Mouse (Mus musculus): ENCODE measurements around the gene Gm20388. TPM values are rescaled to one million over a fixed set of nuclear protein-coding genes. Genes with fewer than 3 reads are reported as not detected.

The Gm20388 gene
- polyA plus RNA-seq, 1 experiment from 2014 or later = 7.4 TPM

DNA sequence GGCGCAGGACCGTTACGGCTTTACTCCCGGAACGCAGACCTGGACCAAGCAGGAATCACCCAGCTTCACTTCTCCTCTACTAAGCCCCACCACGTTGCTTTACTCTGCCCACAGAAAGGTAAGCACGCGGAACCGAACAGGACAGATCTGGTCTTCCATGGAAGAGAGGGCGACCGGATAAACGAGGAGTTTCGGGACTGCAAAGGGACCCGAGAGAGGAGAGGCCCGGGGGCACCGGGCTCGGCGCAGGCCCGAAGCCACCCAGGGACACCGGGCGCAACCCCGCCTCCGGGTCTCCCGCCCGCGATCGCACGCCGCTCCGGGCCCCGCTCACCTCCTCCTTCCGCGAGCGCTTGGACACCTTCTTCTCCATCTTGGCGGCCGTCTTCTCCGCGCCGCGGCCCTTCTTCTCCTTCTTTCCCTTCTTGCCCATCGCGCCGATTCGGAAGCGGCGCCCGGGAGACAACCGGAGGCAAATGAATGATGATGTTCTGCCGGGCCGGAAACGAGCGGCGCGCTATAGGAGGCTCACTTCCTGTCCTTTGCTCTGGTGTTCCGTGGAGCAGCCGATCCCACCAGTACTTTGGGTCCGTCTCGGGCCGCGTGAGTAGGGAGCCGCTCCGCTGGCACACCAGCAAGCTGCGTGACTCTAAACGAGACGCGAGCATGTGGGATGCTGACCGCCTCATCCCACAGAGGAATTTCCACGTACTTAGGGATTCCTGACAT, 1918.6 kb downstream of the Gm20388 start, which contains the start of gene Klhdc4:
Klhdc4 (minus strand) TSS at position 522 of the 729 bp plus-strand sequence.
- Histone ChIP-seq H3K36me3 (ENCODE audit: control insufficient read depth, insufficient read depth, low read length) (no peaks in the 10 kb centered on the region), H3K9me3 (replicated peaks; ENCODE audit: control insufficient read depth, low read length) (no peaks in the 10 kb centered on the region), H3K27me3 (ENCODE audit: control insufficient read depth, insufficient read depth, low read length) (no peaks in the 10 kb centered on the region), H3K27ac (ENCODE audit: low read length) (peak within 1 kb of the TSS; percentile 49; the same call in 1 of the 2 replicates), H3K4me3 (replicated peaks; ENCODE audit: low read length) (peak within 1 kb of the TSS; percentile 92), H3K9ac (ENCODE audit: low read length) (peak within 1 kb of the TSS; percentile 93), H3K4me1 (ENCODE audit: control insufficient read depth, insufficient read depth, low read length) (peaks cover 13% of the 10 kb centered on the region), H3K4me2 (ENCODE audit: low read depth, low read length) (peak within 1 kb of the TSS; percentile 96)
- peak; percentile 98 for ATAC-seq (ENCODE audit: insufficient read depth, low FRiP score)
- under 1% methylated on average over 64 of the region's 68 CpGs for whole genome bisulfite sequencing

DNA sequence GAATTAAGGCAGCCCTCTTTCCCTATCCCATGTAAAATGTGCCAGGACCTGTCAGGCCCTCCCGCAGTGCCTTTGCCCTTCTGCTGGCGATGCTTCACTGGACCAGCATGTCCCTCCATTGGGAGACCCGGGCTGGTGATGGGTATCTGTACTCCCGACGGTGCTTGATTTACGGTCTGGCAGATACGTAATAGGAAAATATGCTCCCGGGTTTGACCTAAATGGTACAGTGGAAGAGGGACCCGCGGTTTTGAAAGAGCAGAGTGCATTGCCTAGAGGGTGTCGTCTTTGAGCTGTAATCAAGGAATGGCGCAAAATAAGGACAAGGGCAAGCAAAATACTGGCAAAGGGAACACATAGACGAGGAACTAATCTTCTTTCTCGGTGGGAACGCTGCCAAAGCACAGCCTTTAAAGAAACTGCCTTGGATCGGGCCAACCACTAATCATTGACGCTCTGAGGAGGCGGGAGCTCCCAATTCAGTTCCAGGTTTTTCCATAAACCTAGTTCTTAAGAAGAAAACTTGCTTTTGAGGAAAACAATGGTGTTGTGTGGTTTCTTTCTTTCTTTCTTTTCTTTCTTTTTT, 1919.2 kb downstream of the Gm20388 start:
- peak overlapping the region; percentile 49; the same call in 1 of the 2 replicates for H3K27ac ChIP-seq (ENCODE audit: low read length)
- WGBS = 18% methylated on average over 18 of the region's 18 CpGs
- ATAC-seq (ENCODE audit: insufficient read depth, low FRiP score) = peak; percentile 72; the same call in 1 of the 2 replicates

GRCm38 (mm10) chr8:121832061-121832460, 1921.4 kb downstream of the Gm20388 start:
- Histone ChIP-seq H3K27me3 (ENCODE audit: control insufficient read depth, insufficient read depth, low read length) (no peaks in the 10 kb centered on the region), H3K4me2 (ENCODE audit: low read depth, low read length) (no peak overlapping the region), H3K9ac (ENCODE audit: low read length) (no peak overlapping the region; the same call in 1 of the 2 replicates), H3K36me3 (ENCODE audit: control insufficient read depth, insufficient read depth, low read length) (no peaks in the 10 kb centered on the region), H3K9me3 (replicated peaks; ENCODE audit: control insufficient read depth, low read length) (no peaks in the 10 kb centered on the region), H3K4me3 (replicated peaks; ENCODE audit: low read length) (no peak overlapping the region), H3K27ac (ENCODE audit: low read length) (no peak overlapping the region), H3K4me1 (ENCODE audit: control insufficient read depth, insufficient read depth, low read length) (peaks cover 13% of the 10 kb centered on the region)
- WGBS = 79% methylated on average over 2 of the region's 2 CpGs
- no peak for ATAC-seq (ENCODE audit: insufficient read depth, low FRiP score)

More for the DNA sequence above, 1919.2 kb downstream of the Gm20388 start:
- Histone ChIP-seq H3K27me3 (ENCODE audit: control insufficient read depth, insufficient read depth, low read length) (no peaks in the 10 kb centered on the region), H3K4me2 (ENCODE audit: low read depth, low read length) (peak overlapping the region; percentile 96), H3K9ac (ENCODE audit: low read length) (peak overlapping the region; percentile 93), H3K4me1 (ENCODE audit: control insufficient read depth, insufficient read depth, low read length) (peaks cover 13% of the 10 kb centered on the region), H3K9me3 (replicated peaks; ENCODE audit: control insufficient read depth, low read length) (no peaks in the 10 kb centered on the region), H3K36me3 (ENCODE audit: control insufficient read depth, insufficient read depth, low read length) (no peaks in the 10 kb centered on the region), H3K4me3 (replicated peaks; ENCODE audit: low read length) (peak overlapping the region; percentile 92)

- no peak overlapping the region for H3K27ac ChIP-seq (ENCODE audit: low read length)
- H3K9ac ChIP-seq (ENCODE audit: low read length) = no peak overlapping the region
- no peaks in the 10 kb centered on the region for H3K36me3 ChIP-seq (ENCODE audit: control insufficient read depth, insufficient read depth, low read length)
- H3K4me2 ChIP-seq (ENCODE audit: low read depth, low read length) = no peak overlapping the region
- H3K4me1 ChIP-seq (ENCODE audit: control insufficient read depth, insufficient read depth, low read length) = peaks cover 13% of the 10 kb centered on the region
- WGBS = 17% methylated on average over 6 of the region's 6 CpGs
- no peaks in the 10 kb centered on the region for H3K9me3 ChIP-seq (replicated peaks; ENCODE audit: control insufficient read depth, low read length)
- ATAC-seq (ENCODE audit: insufficient read depth, low FRiP score) = no peak
- no peak overlapping the region for H3K4me3 ChIP-seq (replicated peaks; ENCODE audit: low read length)
- H3K27me3 ChIP-seq (ENCODE audit: control insufficient read depth, insufficient read depth, low read length) = no peaks in the 10 kb centered on the region
Measured at GRCm38 (mm10) chr8:121832503-121832902, 1921.9 kb downstream of the Gm20388 start.

- no peak overlapping the region for H3K4me3 ChIP-seq (replicated peaks; ENCODE audit: low read length)
- no peak for ATAC-seq (ENCODE audit: insufficient read depth, low FRiP score)
- H3K9me3 ChIP-seq (replicated peaks; ENCODE audit: control insufficient read depth, low read length) = no peaks in the 10 kb centered on the region
- 47% methylated on average over 8 of the region's 8 CpGs for WGBS
- no peaks in the 10 kb centered on the region for H3K4me1 ChIP-seq (ENCODE audit: control insufficient read depth, insufficient read depth, low read length)
- H3K27me3 ChIP-seq (ENCODE audit: control insufficient read depth, insufficient read depth, low read length) = no peaks in the 10 kb centered on the region
- no peak overlapping the region for H3K4me2 ChIP-seq (ENCODE audit: low read depth, low read length)
- H3K36me3 ChIP-seq (ENCODE audit: control insufficient read depth, insufficient read depth, low read length) = no peaks in the 10 kb centered on the region
- H3K27ac ChIP-seq (ENCODE audit: low read length) = no peak overlapping the region
- no peak overlapping the region for H3K9ac ChIP-seq (ENCODE audit: low read length)
Measured at GRCm38 (mm10) chr8:121841242-121841641, 1930.6 kb downstream of the Gm20388 start.

DNA sequence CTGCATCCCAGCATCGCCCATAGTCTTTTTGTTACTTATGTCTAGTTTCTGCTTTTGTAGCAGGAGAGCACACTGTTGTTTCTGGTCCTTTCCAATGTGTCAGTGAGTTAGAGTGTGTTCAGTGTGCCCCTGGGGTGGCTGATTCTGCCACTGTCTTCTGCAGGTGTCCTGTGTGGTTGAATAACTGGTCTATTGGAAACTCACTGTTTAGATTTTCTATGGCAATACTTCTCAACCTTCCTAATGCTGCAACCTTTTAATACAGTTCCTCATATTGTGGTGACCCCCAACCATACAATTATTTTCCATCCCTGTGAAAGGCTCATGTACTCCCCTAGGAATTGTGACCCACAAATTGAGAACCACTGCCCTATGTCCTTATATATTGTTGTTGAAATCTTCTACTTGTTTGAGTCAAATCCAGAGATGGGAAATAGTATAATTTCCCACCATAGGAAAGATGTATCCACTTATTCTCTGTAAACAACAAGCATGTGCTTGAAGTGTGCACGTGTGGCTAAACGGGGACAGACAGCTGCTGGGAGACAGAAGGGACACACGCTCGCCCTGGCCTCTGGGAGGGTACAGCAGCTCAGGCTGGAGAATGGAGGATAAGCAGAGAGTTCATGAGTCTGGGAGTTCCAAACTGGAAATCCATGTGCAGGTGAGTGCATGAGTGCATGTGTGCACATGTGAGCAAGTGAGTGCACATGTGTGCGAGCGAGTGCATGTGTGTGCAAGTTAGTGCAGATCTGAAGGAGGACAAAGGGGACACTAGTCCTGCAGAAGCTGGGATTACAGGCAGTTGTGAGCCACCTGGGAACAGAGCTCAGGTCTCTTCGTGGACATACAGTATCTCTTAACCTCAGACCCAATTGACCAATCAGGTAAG, 1931.7 kb downstream of the Gm20388 start:
- Histone ChIP-seq H3K9me3 (replicated peaks; ENCODE audit: control insufficient read depth, low read length) (no peaks in the 10 kb centered on the region), H3K4me1 (ENCODE audit: control insufficient read depth, insufficient read depth, low read length) (no peaks in the 10 kb centered on the region), H3K36me3 (ENCODE audit: control insufficient read depth, insufficient read depth, low read length) (no peaks in the 10 kb centered on the region), H3K9ac (ENCODE audit: low read length) (no peak overlapping the region), H3K27me3 (ENCODE audit: control insufficient read depth, insufficient read depth, low read length) (no peaks in the 10 kb centered on the region), H3K27ac (ENCODE audit: low read length) (no peak overlapping the region), H3K4me3 (replicated peaks; ENCODE audit: low read length) (no peak overlapping the region), H3K4me2 (ENCODE audit: low read depth, low read length) (no peak overlapping the region)
- no peak for ATAC-seq (ENCODE audit: insufficient read depth, low FRiP score)
- 86% methylated on average over 8 of the region's 8 CpGs for WGBS

DNA sequence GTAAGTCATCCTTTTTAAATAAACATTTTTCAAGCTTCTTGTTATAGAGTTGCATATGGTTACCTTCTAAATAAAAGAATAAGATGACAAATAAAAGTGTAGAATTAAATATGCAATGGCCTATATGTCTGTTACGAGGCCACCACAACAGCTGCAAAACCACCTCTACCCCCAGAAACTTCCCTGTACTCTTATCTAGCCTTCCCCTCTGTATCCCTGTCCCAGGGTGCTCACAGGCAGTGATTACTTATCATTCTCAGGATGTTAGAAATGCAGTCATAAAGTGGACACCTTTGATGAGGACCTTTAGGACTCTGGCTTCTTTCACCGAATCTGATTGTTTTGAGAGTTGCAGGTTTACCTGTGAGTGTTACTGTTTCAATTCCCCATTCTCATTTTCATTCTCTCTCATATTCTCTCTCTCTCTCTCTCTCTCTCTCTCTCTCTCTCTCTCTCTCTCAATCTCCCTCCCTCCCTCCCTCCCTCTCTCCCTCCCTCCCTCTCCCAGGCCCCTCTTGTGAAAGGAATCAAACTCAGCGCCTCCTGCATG, 1932.6 kb downstream of the Gm20388 start:
- Histone ChIP-seq H3K9me3 (replicated peaks; ENCODE audit: control insufficient read depth, low read length) (no peaks in the 10 kb centered on the region), H3K27ac (ENCODE audit: low read length) (no peak overlapping the region), H3K9ac (ENCODE audit: low read length) (no peak overlapping the region), H3K4me2 (ENCODE audit: low read depth, low read length) (no peak overlapping the region), H3K4me1 (ENCODE audit: control insufficient read depth, insufficient read depth, low read length) (no peaks in the 10 kb centered on the region), H3K4me3 (replicated peaks; ENCODE audit: low read length) (no peak overlapping the region), H3K36me3 (ENCODE audit: control insufficient read depth, insufficient read depth, low read length) (no peaks in the 10 kb centered on the region), H3K27me3 (ENCODE audit: control insufficient read depth, insufficient read depth, low read length) (no peaks in the 10 kb centered on the region)
- 78% methylated on average over 3 of the region's 3 CpGs for WGBS
- ATAC-seq (ENCODE audit: insufficient read depth, low FRiP score) = no peak

GRCm38 (mm10) chr8:121844765-121845164, 1934.1 kb downstream of the Gm20388 start:
- no peaks in the 10 kb centered on the region for H3K4me1 ChIP-seq (ENCODE audit: control insufficient read depth, insufficient read depth, low read length)
- H3K4me3 ChIP-seq (replicated peaks; ENCODE audit: low read length) = no peak overlapping the region
- H3K4me2 ChIP-seq (ENCODE audit: low read depth, low read length) = no peak overlapping the region
- H3K9ac ChIP-seq (ENCODE audit: low read length) = no peak overlapping the region
- H3K27ac ChIP-seq (ENCODE audit: low read length) = no peak overlapping the region
- no peak for ATAC-seq (ENCODE audit: insufficient read depth, low FRiP score)
- H3K27me3 ChIP-seq (ENCODE audit: control insufficient read depth, insufficient read depth, low read length) = no peaks in the 10 kb centered on the region
- no peaks in the 10 kb centered on the region for H3K36me3 ChIP-seq (ENCODE audit: control insufficient read depth, insufficient read depth, low read length)
- WGBS = 58% methylated on average over 5 of the region's 7 CpGs
- no peaks in the 10 kb centered on the region for H3K9me3 ChIP-seq (replicated peaks; ENCODE audit: control insufficient read depth, low read length)
